Mouse (Mus musculus) stomach, postnatal 0 days (tissue): ENCODE results near the gene Gna14. TPM values are rescaled to one million over a fixed set of nuclear protein-coding genes. Genes with fewer than 3 reads are reported as not detected.

Experiments
- ATAC-seq: fragments of 200-750 bp; cut with Nextera tagmentation; 2 replicates; pipeline ENCODE4 v1.8.0; 2017; ENCODE audit not compliant: low FRiP score, low TSS enrichment
- DNase-seq: peaks from one replicate; pipeline ENCODE4 v3.0.0-alpha.2; 2016; ENCODE audit warnings: low spot score
- H3K27ac ChIP-seq: fragments of 300-500 bp; sonication (generic); replicated peaks from 2 replicates; pipeline ENCODE4 v1.5.1; 2014; ENCODE audit warnings: mild to moderate bottlenecking, control low read depth
- H3K27me3 ChIP-seq: fragments of 300-500 bp; sonication (generic); 2 replicates; pipeline ENCODE4 v1.6.1; 2014; ENCODE audit warnings: low read length; ENCODE audit not compliant: control insufficient read depth, insufficient read depth
- H3K36me3 ChIP-seq: fragments of 300-500 bp; sonication (generic); 2 replicates; pipeline ENCODE4 v1.6.1; 2014; ENCODE audit warnings: low read length, mixed read lengths; ENCODE audit not compliant: control insufficient read depth, insufficient read depth
- H3K4me1 ChIP-seq: fragments of 300-500 bp; sonication (generic); replicated peaks from 2 replicates; pipeline ENCODE4 v1.6.1; 2014; ENCODE audit warnings: antibody characterized with exemption; ENCODE audit not compliant: control insufficient read depth, insufficient read depth
- H3K4me2 ChIP-seq: fragments of 300-500 bp; sonication (generic); replicated peaks from 2 replicates; pipeline ENCODE4 v1.6.1; 2014; ENCODE audit warnings: low read depth, mild to moderate bottlenecking, control low read depth, moderate library complexity
- H3K4me3 ChIP-seq: fragments of 300-500 bp; sonication (generic); 2 replicates; pipeline ENCODE4 v1.5.1; 2014; ENCODE audit warnings: low read depth, low read length, control low read depth
- H3K9ac ChIP-seq: fragments of 300-500 bp; sonication (generic); 2 replicates; pipeline ENCODE4 v1.6.1; 2014; ENCODE audit warnings: mild to moderate bottlenecking, low read length, control low read depth, mixed read lengths
- H3K9me3 ChIP-seq: fragments of 300-500 bp; sonication (generic); 2 replicates; pipeline ENCODE4 v1.6.1; 2016; ENCODE audit warnings: low read length; ENCODE audit not compliant: control insufficient read depth
- CTCF ChIP-seq: IDR thresholded peaks from 2 replicates; pipeline ENCODE4 v1.5.1; 2016; ENCODE audit warnings: antibody characterized with exemption, low read depth, mild to moderate bottlenecking, moderate library complexity
- EP300 ChIP-seq: optimal IDR thresholded peaks from 2 replicates; pipeline ENCODE3; 2016; ENCODE audit warnings: antibody characterized with exemption
- WGBS: fragments of 180-500 bp; shearing (Covaris S2); extraction: QIAGEN DNeasy Blood & Tissue Kit; methylation state at CpG from one replicate; pipeline ENCODE4 v1.1.7; 2014; 5-methylcytosine and 5-hydroxymethylcytosine counted together
- polyA plus RNA-seq: library from polyadenylated mRNA; unstranded; fragments of >200 nt; fragmentation: Nextera tagmentation; extraction: Ambion mirVana; gene quantifications from 2 replicates; pipeline ENCODE4 v1.2.1, GENCODE M21; 2015

The Gna14 gene
- polyA plus RNA-seq, 1 experiment from 2014 or later = 11.7 TPM

GRCm38 (mm10) chr19:16593256-16593974 is 157.9 kb downstream of the Gna14 start:
- no peak overlapping the region for H3K9ac ChIP-seq
- no peak overlapping the region for H3K4me3 ChIP-seq
- no peak overlapping the region for H3K27ac ChIP-seq
- 66% methylated on average over 7 of the region's 7 CpGs for WGBS
- no peak overlapping the region for H3K4me2 ChIP-seq
- H3K4me1 ChIP-seq = no peaks in the 10 kb centered on the region
- DNase-seq (no peak), ATAC-seq (0 out of 2 replicates have a peak, but pooled peaks have one; percentile 8)
- H3K36me3 ChIP-seq = no peaks in the 10 kb centered on the region
- no peak for TF ChIP-seq EP300
- peak; percentile 23; the same call in 1 of the 2 replicates for TF ChIP-seq CTCF
- no peaks in the 10 kb centered on the region for H3K27me3 ChIP-seq
- H3K9me3 ChIP-seq = no peaks in the 10 kb centered on the region

- TF ChIP-seq EP300 = no peak
- TF ChIP-seq CTCF = no peak
- no peak for DNase-seq
- H3K4me3 ChIP-seq = no peak overlapping the region
These were observed 158.4 kb downstream of the Gna14 start for GRCm38 (mm10) chr19:16593975-16594317.

GRCm38 (mm10) chr19:16597216-16597615 is 161.7 kb downstream of the Gna14 start:
- Histone ChIP-seq H3K9ac (no peak overlapping the region), H3K36me3 (no peaks in the 10 kb centered on the region), H3K9me3 (no peaks in the 10 kb centered on the region), H3K4me3 (no peak overlapping the region), H3K27ac (no peak overlapping the region), H3K27me3 (no peaks in the 10 kb centered on the region), H3K4me1 (no peaks in the 10 kb centered on the region), H3K4me2 (no peak overlapping the region)
- ATAC-seq (no peak), DNase-seq (no peak)
- no peak for TF ChIP-seq EP300
- TF ChIP-seq CTCF = no peak
- 49% methylated on average over 6 of the region's 6 CpGs for WGBS

More at GRCm38 (mm10) chr19:16593975-16594317, 158.4 kb downstream of the Gna14 start:
- Histone ChIP-seq H3K36me3 (no peaks in the 10 kb centered on the region), H3K9ac (no peak overlapping the region), H3K27me3 (no peaks in the 10 kb centered on the region), H3K4me1 (no peaks in the 10 kb centered on the region), H3K9me3 (no peaks in the 10 kb centered on the region), H3K27ac (no peak overlapping the region), H3K4me2 (no peak overlapping the region)
- no peak for ATAC-seq

- Histone ChIP-seq H3K9me3 (no peaks in the 10 kb centered on the region), H3K27me3 (no peaks in the 10 kb centered on the region), H3K9ac (0 out of 2 replicates have a peak overlapping the region, but pooled peaks have one; percentile 1), H3K4me2 (peak overlapping the region; percentile 31; the same call in 1 of the 2 replicates), H3K27ac (no peak overlapping the region), H3K36me3 (no peaks in the 10 kb centered on the region), H3K4me3 (no peak overlapping the region), H3K4me1 (no peaks in the 10 kb centered on the region)
- no peak for TF ChIP-seq EP300
- no peak for TF ChIP-seq CTCF
- 31% methylated on average over 11 of the region's 11 CpGs for WGBS
- ATAC-seq = peak; percentile 72
- DNase-seq = peak; percentile 30
These were observed 163.2 kb downstream of the Gna14 start for GRCm38 (mm10) chr19:16598653-16599297.

- no peaks in the 10 kb centered on the region for H3K4me1 ChIP-seq
These were observed 163.9 kb downstream of the Gna14 start for GRCm38 (mm10) chr19:16599298-16599970.

More at GRCm38 (mm10) chr19:16599298-16599970, 163.9 kb downstream of the Gna14 start:
- H3K4me2 ChIP-seq = peak overlapping the region; percentile 31; the same call in 1 of the 2 replicates
- DNase-seq (peak; percentile 73), ATAC-seq (peak; percentile 70)
- H3K27me3 ChIP-seq = no peaks in the 10 kb centered on the region
- no peaks in the 10 kb centered on the region for H3K36me3 ChIP-seq
- no peaks in the 10 kb centered on the region for H3K9me3 ChIP-seq
- 17% methylated on average over 9 of the region's 9 CpGs for WGBS
- TF ChIP-seq CTCF (peak; percentile 98), EP300 (no peak)
- H3K9ac ChIP-seq = no peak overlapping the region
- no peak overlapping the region for H3K27ac ChIP-seq
- H3K4me3 ChIP-seq = no peak overlapping the region
